Mouse (Mus musculus) CH12.LX (cell line): ENCODE data around the gene Ccdc63. TPM values are rescaled to one million over a fixed set of nuclear protein-coding genes. Genes with fewer than 3 reads are reported as not detected.

ENCODE experiments used
- DNase-seq: peaks from one replicate; pipeline ENCODE4 v3.0.0-alpha.2; 2013; ENCODE audit errors: extremely low read depth
- H3K27ac ChIP-seq: 2 replicates; pipeline ENCODE4 v1.5.1; 2012; ENCODE audit warnings: low read depth, mild to moderate bottlenecking, control low read depth, moderate library complexity; ENCODE audit not compliant: insufficient read depth
- H3K27me3 ChIP-seq: replicated peaks from 2 replicates; pipeline ENCODE3; 2012; ENCODE audit warnings: inconsistent platforms
- H3K36me3 ChIP-seq, 2 experiments: replicated peaks in 1 of 2; 2 replicates each; pipeline versions ENCODE3 to v1.6.1; 2012; ENCODE audit warnings: inconsistent platforms in 1 of 2, low read length in 1 of 2, mild to moderate bottlenecking in 1 of 2, mixed read lengths in 1 of 2, moderate library complexity in 1 of 2; ENCODE audit not compliant: control insufficient read depth in 1 of 2, insufficient read depth in 1 of 2
- H3K4me1 ChIP-seq, 2 experiments: 2 replicates each; pipeline ENCODE4 v1.6.1; 2012; ENCODE audit warnings: inconsistent platforms in 1 of 2, moderate library complexity in 1 of 2; ENCODE audit not compliant: insufficient read depth in 2 of 2, control insufficient read depth in 1 of 2
- H3K4me2 ChIP-seq: 2 replicates; pipeline ENCODE4 v1.6.1; 2012; ENCODE audit warnings: low read depth, mild to moderate bottlenecking, control low read depth; ENCODE audit not compliant: poor library complexity, insufficient read depth, severe bottlenecking
- H3K4me3 ChIP-seq, 3 experiments: fragments of 150-350 bp in 1 of 3; sonication (generic) in 1 of 3; replicated peaks in 1 of 3; 2 replicates each; pipeline versions ENCODE3 to v1.5.1; 2011 to 2012; ENCODE audit warnings: low read depth in 2 of 3, low read length in 2 of 3, mild to moderate bottlenecking in 2 of 3, moderate library complexity in 2 of 3, control low read depth in 1 of 3, improper control_type of control experiment in 1 of 3, inconsistent platforms in 1 of 3, mixed read lengths in 1 of 3; ENCODE audit not compliant: poor library complexity in 1 of 3
- H3K79me2 ChIP-seq: replicated peaks from 2 replicates; pipeline ENCODE4 v1.6.1; 2012; ENCODE audit warnings: mild to moderate bottlenecking, moderate library complexity; ENCODE audit not compliant: control insufficient read depth, poor library complexity, insufficient read depth, severe bottlenecking; ENCODE audit errors: extremely low read depth
- H3K9ac ChIP-seq: 2 replicates; pipeline ENCODE4 v1.6.1; 2012; ENCODE audit warnings: low read depth, mild to moderate bottlenecking, control low read depth, moderate library complexity; ENCODE audit not compliant: insufficient read depth
- H3K9me3 ChIP-seq: replicated peaks from 2 replicates; pipeline ENCODE3; 2012; ENCODE audit warnings: low read length, inconsistent platforms, mixed read lengths
- BHLHE40 ChIP-seq: IDR thresholded peaks from 2 replicates; pipeline ENCODE4 v1.6.1; 2011; ENCODE audit warnings: mild to moderate bottlenecking, low read depth, low read length, improper control_type of control experiment
- CHD2 ChIP-seq: IDR thresholded peaks from 2 replicates; pipeline ENCODE4 v1.6.1; 2011; ENCODE audit warnings: low read length, improper control_type of control experiment
- CTCF ChIP-seq, 2 experiments: IDR thresholded peaks in 1 of 2; conservative IDR thresholded peaks in 1 of 2; 2 replicates each; pipeline ENCODE4 v1.5.1; 2011 to 2012; ENCODE audit warnings: low read depth in 2 of 2, low read length in 2 of 2, improper control_type of control experiment in 1 of 2, inconsistent platforms in 1 of 2, mild to moderate bottlenecking in 1 of 2, moderate library complexity in 1 of 2
- E2F4 ChIP-seq: IDR thresholded peaks from 2 replicates; pipeline ENCODE4 v1.6.1; 2011; ENCODE audit warnings: low read depth, low read length, improper control_type of control experiment; ENCODE audit not compliant: insufficient replicate concordance
- ELF1 ChIP-seq: IDR thresholded peaks from 2 replicates; pipeline ENCODE4 v1.6.1; 2014; ENCODE audit warnings: low read depth, mild to moderate bottlenecking, inconsistent platforms, low read length, improper control_type of control experiment
- EP300 ChIP-seq: IDR thresholded peaks from 2 replicates; pipeline ENCODE4 v1.6.1; 2011; ENCODE audit warnings: low read length, improper control_type of control experiment
- ETS1 ChIP-seq: conservative IDR thresholded peaks from 2 replicates; pipeline ENCODE4 v1.6.1; 2012; ENCODE audit warnings: low read depth, mild to moderate bottlenecking, inconsistent platforms, low read length, improper control_type of control experiment, moderate library complexity
- GABPA ChIP-seq: IDR thresholded peaks from 2 replicates; pipeline ENCODE4 v1.6.1; 2012; ENCODE audit warnings: low read depth, low read length, improper control_type of control experiment, inconsistent platforms; ENCODE audit not compliant: insufficient replicate concordance
- IRF4 ChIP-seq: IDR thresholded peaks from 2 replicates; pipeline ENCODE4 v1.6.1; 2014; ENCODE audit warnings: low read depth, mild to moderate bottlenecking, inconsistent platforms, low read length, improper control_type of control experiment
- JUN ChIP-seq: IDR thresholded peaks from 2 replicates; pipeline ENCODE4 v1.6.1; 2011; ENCODE audit warnings: low read depth, mild to moderate bottlenecking, low read length, improper control_type of control experiment, moderate library complexity; ENCODE audit not compliant: insufficient read depth
- JUND ChIP-seq: conservative IDR thresholded peaks from 2 replicates; pipeline ENCODE4 v1.6.1; 2011; ENCODE audit warnings: low read depth, low read length, improper control_type of control experiment
- KAT2A ChIP-seq: IDR thresholded peaks from 2 replicates; pipeline ENCODE4 v1.6.1; 2012; ENCODE audit warnings: low read length, improper control_type of control experiment, inconsistent platforms; ENCODE audit not compliant: insufficient replicate concordance
- MAFK ChIP-seq: IDR thresholded peaks from 2 replicates; pipeline ENCODE4 v1.6.1; 2011; ENCODE audit warnings: low read length, improper control_type of control experiment; ENCODE audit not compliant: insufficient replicate concordance
- MAX ChIP-seq: IDR thresholded peaks from 2 replicates; pipeline ENCODE4 v1.6.1; 2011; ENCODE audit warnings: low read length, improper control_type of control experiment
- MAZ ChIP-seq: IDR thresholded peaks from 2 replicates; pipeline ENCODE4 v1.6.1; 2012; ENCODE audit warnings: low read depth, mild to moderate bottlenecking, inconsistent platforms, low read length, improper control_type of control experiment, moderate library complexity
- MXI1 ChIP-seq: IDR thresholded peaks from 2 replicates; pipeline ENCODE4 v1.6.1; 2011; ENCODE audit warnings: mild to moderate bottlenecking, low read depth, low read length, improper control_type of control experiment
- NELFE ChIP-seq: IDR thresholded peaks from 2 replicates; pipeline ENCODE4 v1.6.1; 2011; ENCODE audit warnings: low read depth, low read length, improper control_type of control experiment
- PAX5 ChIP-seq: IDR thresholded peaks from 2 replicates; pipeline ENCODE4 v1.6.1; 2012; ENCODE audit warnings: low read length, inconsistent platforms, mixed read lengths
- RAD21 ChIP-seq: IDR thresholded peaks from 2 replicates; pipeline ENCODE4 v1.6.1; 2011; ENCODE audit warnings: low read depth, mild to moderate bottlenecking, low read length, improper control_type of control experiment, moderate library complexity
- RCOR1 ChIP-seq: conservative IDR thresholded peaks from 2 replicates; pipeline ENCODE4 v1.6.1; 2012; ENCODE audit warnings: low read depth, mild to moderate bottlenecking, inconsistent platforms, low read length, improper control_type of control experiment
- SIN3A ChIP-seq: IDR thresholded peaks from 2 replicates; pipeline ENCODE4 v1.6.1; 2012; ENCODE audit warnings: low read length, improper control_type of control experiment, inconsistent platforms
- SMC3 ChIP-seq: IDR thresholded peaks from 2 replicates; pipeline ENCODE4 v1.6.1; 2011; ENCODE audit warnings: low read depth, low read length, improper control_type of control experiment
- TBP ChIP-seq: conservative IDR thresholded peaks from 2 replicates; pipeline ENCODE4 v1.6.1; 2011; ENCODE audit warnings: low read depth, low read length, improper control_type of control experiment
- TCF12 ChIP-seq: IDR thresholded peaks from 2 replicates; pipeline ENCODE4 v1.6.1; 2014; ENCODE audit warnings: low read depth, mild to moderate bottlenecking, inconsistent platforms, low read length, improper control_type of control experiment
- UBTF ChIP-seq: IDR thresholded peaks from 2 replicates; pipeline ENCODE4 v1.6.1; 2012; ENCODE audit warnings: low read depth, mild to moderate bottlenecking, inconsistent platforms, low read length, improper control_type of control experiment, moderate library complexity
- USF1 ChIP-seq: IDR thresholded peaks from 2 replicates; pipeline ENCODE4 v1.6.1; 2014; ENCODE audit warnings: low read depth, mild to moderate bottlenecking, inconsistent platforms, low read length, improper control_type of control experiment
- USF2 ChIP-seq: conservative IDR thresholded peaks from 2 replicates; pipeline ENCODE4 v1.6.1; 2011; ENCODE audit warnings: low read depth, low read length, improper control_type of control experiment
- ZKSCAN1 ChIP-seq: IDR thresholded peaks from 2 replicates; pipeline ENCODE4 v1.6.1; 2012; ENCODE audit warnings: low read depth, inconsistent platforms, low read length, improper control_type of control experiment, borderline replicate concordance
- ZMIZ1 ChIP-seq: IDR thresholded peaks from 2 replicates; pipeline ENCODE4 v1.6.1; 2012; ENCODE audit warnings: low read depth, mild to moderate bottlenecking, inconsistent platforms, low read length, improper control_type of control experiment
- ZNF384 ChIP-seq: IDR thresholded peaks from 2 replicates; pipeline ENCODE4 v1.6.1; 2012; ENCODE audit warnings: low read depth, low read length, improper control_type of control experiment, inconsistent platforms
- dilution Hi-C: fragments of 300-500 bp; cut with MboI; formaldehyde crosslinking; loops from 2 replicates; pipeline ENCODE4 v1.14.3; 2020; ENCODE audit warnings: low sequenced_read_pairs; ENCODE audit not compliant: extremely low pct_unique_long_range_greater_than_20kb, extremely low pct_ligation_motif_present
- in situ Hi-C: fragments of 300-500 bp; cut with MboI; formaldehyde crosslinking; loops from 3 replicates; pipeline ENCODE4 v1.14.3; 2019; ENCODE audit warnings: low sequenced_read_pairs, low pct_ligation_motif_present, low pct_unique_long_range_greater_than_20kb, mixed read lengths
- polyA plus RNA-seq: library from polyadenylated mRNA; unstranded; fragments of >175 nt; gene quantifications from 2 replicates; pipeline ENCODE4 v1.2.1, GENCODE M21; 2012; ENCODE audit warnings: low read depth; ENCODE audit not compliant: insufficient read length
- total RNA-seq, 2 experiments: library from RNA; depleted of rRNA; stranded (reverse); fragments of 300-350 nt in 1 of 2; fragments of >200 nt in 1 of 2; gene quantifications; 2 replicates each; pipeline ENCODE4 v1.2.3; 2012 to 2014

The Ccdc63 gene
- total and polyA plus RNA-seq, 3 experiments, result 0.39 to 0.70 (median 0.47) TPM

DNA sequence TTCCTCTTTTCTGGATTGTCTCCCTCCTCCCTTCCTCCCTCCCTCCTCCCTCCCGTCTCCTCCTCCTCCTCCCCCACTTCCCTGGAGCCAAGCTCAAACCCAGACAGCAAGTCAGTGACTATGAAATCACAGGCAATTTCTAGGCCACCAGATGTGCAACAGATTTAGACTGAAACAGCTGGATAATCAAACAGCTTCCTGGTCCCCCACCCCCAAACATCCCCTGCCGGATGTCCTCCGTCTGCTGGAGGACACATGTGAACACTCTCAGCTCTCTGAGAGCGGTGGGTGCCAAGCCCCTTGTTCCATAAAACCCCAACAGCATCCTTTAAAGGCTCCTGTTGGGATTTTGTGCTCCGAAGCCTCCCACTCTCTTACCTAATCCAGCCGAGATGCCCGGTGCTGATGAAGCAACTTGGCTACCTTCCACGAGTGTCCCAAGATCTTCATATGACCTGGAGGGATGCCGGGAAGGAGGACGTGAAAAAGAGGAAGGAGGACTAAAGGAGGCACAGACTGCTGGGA is 5.5 kb upstream of the Ccdc63 start:
- Histone ChIP-seq H3K4me2 (0 out of 2 replicates have a peak overlapping the region, but pooled peaks have one; percentile 12), H3K9me3 (no peaks in the 10 kb centered on the region), H3K27ac (no peak overlapping the region; the same call in 1 of the 2 replicates), H3K79me2 (no peaks in the 10 kb centered on the region)
- in situ Hi-C loops, result loop anchor here (25.0 kb wide), 2 partner anchors 116 to 491 kb away; partner anchors contain the start of genes P2rx7 and Tctn1
- dilution Hi-C loops, result no loop called here
- peak; percentile 57 for DNase-seq
- 0 out of 2 replicates have a peak, but pooled peaks have one; percentile 20 for TF ChIP-seq TCF12
- no peak for TF ChIP-seq MAX
- TF ChIP-seq, all 38 proteins: peak for 1
- Histone ChIP-seq H3K9ac (no peak overlapping the region), H3K27me3 (no peaks in the 10 kb centered on the region), H3K4me1 (peaks cover 3 to 44% of the 10 kb centered on the region in 2 experiments), H3K36me3 (peaks cover 0 to 3% of the 10 kb centered on the region in 2 experiments), H3K4me3 (peak overlapping the region in 1 of 3 experiments; percentile 61)

DNA sequence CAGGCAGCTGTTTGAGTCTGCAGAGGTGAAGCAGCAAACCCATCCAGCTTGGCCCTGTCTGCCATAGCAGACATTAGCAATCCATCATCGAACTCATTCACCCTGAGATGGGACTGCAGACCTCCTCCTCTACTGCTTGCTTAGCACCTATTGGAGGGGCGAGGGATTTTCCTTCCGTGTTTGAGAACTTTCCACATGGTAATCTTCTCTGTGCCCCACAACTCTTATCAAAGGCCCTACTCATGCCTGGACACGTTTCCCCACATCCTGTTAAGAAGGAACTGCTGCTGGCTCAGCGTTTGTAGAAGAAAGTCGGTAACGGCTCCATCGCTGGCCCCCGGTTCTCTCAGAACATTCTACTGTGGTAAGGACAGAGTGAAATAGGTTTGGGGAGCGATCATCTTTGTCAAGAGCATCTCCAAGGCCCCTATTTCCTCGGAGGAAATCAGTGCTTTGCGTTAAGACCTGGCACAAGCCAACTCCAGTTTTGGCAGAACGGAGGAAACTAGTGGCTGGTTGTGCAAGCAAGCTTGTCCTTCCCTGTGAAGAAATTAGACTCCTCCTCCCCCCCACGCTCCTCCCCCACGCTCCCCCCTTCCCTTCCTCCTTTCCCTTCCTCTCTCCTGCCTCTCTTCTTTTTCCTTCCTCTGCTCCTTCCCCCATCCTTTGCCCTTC is 4.9 kb upstream of the Ccdc63 start:
- Histone ChIP-seq H3K27ac (peak overlapping the region; percentile 66), H3K9ac (peak overlapping the region; percentile 10; the same call in 1 of the 2 replicates), H3K79me2 (no peaks in the 10 kb centered on the region), H3K4me3 (peak overlapping the region; percentile 54 to 61 (median 55)), H3K4me1 (peaks cover 3 to 42% of the 10 kb centered on the region in 2 experiments), H3K9me3 (no peaks in the 10 kb centered on the region), H3K4me2 (peak overlapping the region; percentile 14; the same call in 1 of the 2 replicates), H3K27me3 (no peaks in the 10 kb centered on the region), H3K36me3 (peaks cover 0 to 4% of the 10 kb centered on the region in 2 experiments)
- in situ Hi-C loops (loop anchor here (25.0 kb wide), 2 partner anchors 117 to 492 kb away; partner anchors contain the start of genes P2rx7 and Tctn1), dilution Hi-C loops (no loop called here)
- peak; percentile 96 for DNase-seq
- no peak for TF ChIP-seq KAT2A
- no peak for TF ChIP-seq MAZ
- no peak; the same call in 1 of the 2 replicates for TF ChIP-seq EP300
- TF ChIP-seq GABPA, result no peak
- TF ChIP-seq JUND, result no peak
- TF ChIP-seq USF1, result no peak
- TF ChIP-seq UBTF, result no peak
- TF ChIP-seq ZNF384, result no peak
- TF ChIP-seq SMC3, result no peak
- peak; percentile 80 for TF ChIP-seq SIN3A
- TF ChIP-seq ETS1, result no peak; the same call in 1 of the 2 replicates
- no peak for TF ChIP-seq ZKSCAN1
- TF ChIP-seq JUN, result no peak
- no peak for TF ChIP-seq CTCF (conservative IDR thresholded peaks at IDR 0.05 in 1 of 2, IDR thresholded peaks at IDR 0.05 in 1 of 2; ENCODE audit: low read depth in 2 of 2, low read length in 2 of 2)
- TF ChIP-seq BHLHE40, result peak; percentile 55; the same call in 1 of the 2 replicates
- peak; percentile 60; the same call in 1 of the 2 replicates for TF ChIP-seq ZMIZ1
- no peak for TF ChIP-seq E2F4
- no peak for TF ChIP-seq MXI1
- TF ChIP-seq MAFK, result peak; percentile 82
- no peak for TF ChIP-seq TCF12
- TF ChIP-seq RAD21, result no peak
- 0 out of 2 replicates have a peak, but pooled peaks have one; percentile 51 for TF ChIP-seq TBP
- no peak for TF ChIP-seq CHD2
- TF ChIP-seq ELF1, result peak; percentile 68
- no peak for TF ChIP-seq RCOR1
- no peak for TF ChIP-seq PAX5
- TF ChIP-seq IRF4, result no peak
- peak; percentile 61; the same call in 1 of the 2 replicates for TF ChIP-seq NELFE
- TF ChIP-seq USF2, result no peak
